Mouse (Mus musculus) embryonic fibroblast, embryonic 13.5 days (primary cell): ENCODE results near the gene Akt1. TPM values are rescaled to one million over a fixed set of nuclear protein-coding genes. Genes with fewer than 3 reads are reported as not detected.
A peak's percentile ranks its signal among the peaks of the same experiment; 100 is the strongest.

Experiments
- H3K27ac ChIP-seq: 2 replicates; pipeline ENCODE4 v1.5.1; 2012; ENCODE audit warnings: low read length, control low read depth, inconsistent platforms; ENCODE audit not compliant: insufficient read depth
- H3K4me1 ChIP-seq: 2 replicates; pipeline ENCODE4 v1.6.1; 2011; ENCODE audit warnings: low read length; ENCODE audit not compliant: control insufficient read depth, insufficient read depth
- H3K4me3 ChIP-seq: 2 replicates; pipeline ENCODE4 v1.5.1; 2011; ENCODE audit warnings: mild to moderate bottlenecking, control low read depth, low read length; ENCODE audit not compliant: insufficient read depth
- CTCF ChIP-seq: IDR thresholded peaks from 2 replicates; pipeline ENCODE4 v1.5.1; 2011; ENCODE audit warnings: mild to moderate bottlenecking, control low read depth, low read length, moderate library complexity, borderline replicate concordance; ENCODE audit not compliant: insufficient read depth
- POLR2A ChIP-seq: IDR thresholded peaks from 2 replicates; pipeline ENCODE4 v1.6.1; 2011; ENCODE audit warnings: low read depth, mild to moderate bottlenecking, control low read depth, low read length, moderate library complexity
- polyA plus RNA-seq: library from polyadenylated mRNA; stranded (reverse); fragments of >200 nt; gene quantifications from 2 replicates; pipeline ENCODE4 v1.2.4, GENCODE M21; 2011; ENCODE audit warnings: low read depth; ENCODE audit not compliant: missing spikeins, insufficient read length

Akt1 gene
- polyA plus RNA-seq, 1 experiment = 227 TPM

DNA sequence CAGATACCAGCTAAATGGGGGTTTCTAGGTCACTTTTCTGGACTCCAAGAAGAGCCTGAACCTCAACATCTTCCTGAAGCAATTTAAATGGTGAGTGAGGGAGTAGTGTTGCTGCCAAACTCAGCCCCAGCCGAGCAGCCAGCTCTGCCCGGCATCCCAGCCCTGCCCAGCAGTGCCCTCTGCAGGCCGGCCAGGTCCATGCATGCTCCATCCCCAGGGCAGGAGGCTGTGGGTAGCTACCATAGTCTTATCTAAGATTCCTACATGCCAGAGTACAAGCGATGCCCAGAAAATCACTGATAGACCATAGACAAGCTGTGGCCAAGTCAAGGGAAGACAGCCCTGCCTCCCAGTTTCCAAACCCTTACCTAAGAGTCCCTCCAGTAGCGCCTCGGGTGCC lies 68.9 kb downstream of the Akt1 start:
- TF ChIP-seq CTCF = peak; percentile 96
- TF ChIP-seq POLR2A = no peak
- Histone ChIP-seq H3K4me1 (0 out of 2 replicates have a peak, but pooled peaks cover 2% of the 10 kb centered on the region), H3K4me3 (no peak overlapping the region), H3K27ac (peak overlapping the region; percentile 21; the same call in 1 of the 2 replicates)

DNA sequence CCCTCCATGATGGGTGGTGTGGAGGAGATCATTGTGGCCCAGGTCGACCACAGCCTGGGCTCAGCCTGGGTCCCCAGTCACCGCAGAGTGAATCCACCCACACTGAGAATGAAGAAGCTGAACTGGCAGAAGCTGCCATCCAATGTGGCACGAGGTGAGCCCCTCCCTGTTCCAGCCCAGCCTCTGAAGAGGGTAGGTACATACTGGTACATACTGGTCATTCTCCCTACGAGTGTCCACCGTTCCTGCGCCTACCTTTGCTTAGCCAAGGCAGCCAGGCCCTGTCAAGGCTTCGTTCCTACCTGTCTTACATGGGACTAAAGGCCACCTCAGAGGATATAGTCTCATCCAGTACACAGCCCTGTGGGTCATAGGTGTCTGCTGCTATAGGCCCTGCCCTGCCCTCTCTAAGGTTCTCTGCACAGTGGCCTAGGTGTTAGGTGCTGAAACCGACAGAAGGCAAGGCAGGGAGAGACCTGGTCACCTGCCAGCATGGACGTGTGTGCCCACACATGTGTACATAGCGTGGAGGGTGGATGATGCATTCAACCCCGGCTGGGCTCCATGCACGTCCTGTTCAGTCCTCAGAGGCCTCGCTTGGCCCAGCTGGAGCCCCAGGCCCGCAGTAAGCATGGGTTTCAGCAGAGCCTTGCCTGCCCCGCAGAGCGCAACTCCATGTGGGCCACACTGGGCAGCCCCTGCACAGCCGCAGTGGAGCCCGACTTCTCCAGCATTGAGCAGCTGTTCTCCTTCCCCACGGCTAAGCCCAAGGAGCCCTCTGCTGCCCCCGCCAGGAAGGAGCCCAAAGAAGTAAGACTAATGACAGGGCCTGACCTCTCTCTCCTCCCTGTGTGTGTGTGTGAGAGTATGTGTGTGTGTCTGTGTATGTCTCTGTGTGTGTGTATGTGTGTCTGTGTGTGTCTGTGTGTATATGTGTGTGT lies 69.7 kb downstream of the Akt1 start:
- Histone ChIP-seq H3K27ac (peak overlapping the region; percentile 21; the same call in 1 of the 2 replicates), H3K4me3 (no peak overlapping the region), H3K4me1 (0 out of 2 replicates have a peak, but pooled peaks cover 2% of the 10 kb centered on the region)
- TF ChIP-seq POLR2A = no peak
- peak; percentile 33; the same call in 1 of the 2 replicates for TF ChIP-seq CTCF

DNA sequence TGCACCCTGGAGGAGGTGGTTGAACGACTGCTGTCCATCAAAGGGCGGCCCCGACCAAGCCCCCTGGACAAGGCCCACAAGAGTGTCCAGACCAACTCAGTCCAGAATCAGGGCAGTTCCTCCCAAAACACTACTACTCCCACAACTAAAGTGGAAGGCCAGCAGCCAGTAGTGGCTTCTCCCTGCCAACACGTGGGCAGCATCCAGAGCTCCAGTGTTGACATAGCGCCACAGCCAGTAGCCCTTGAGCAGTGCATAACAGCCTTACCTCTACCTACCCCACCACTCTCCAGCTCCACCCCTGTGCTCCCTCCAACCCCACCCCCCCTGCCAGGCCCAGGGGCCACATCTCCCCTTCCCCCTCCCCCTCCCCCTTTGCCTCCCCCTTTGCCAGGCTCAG lies 70.7 kb downstream of the Akt1 start:
- H3K4me3 ChIP-seq = no peak overlapping the region
- no peak for TF ChIP-seq POLR2A
- no peak for TF ChIP-seq CTCF
- H3K4me1 ChIP-seq = 0 out of 2 replicates have a peak, but pooled peaks cover 4% of the 10 kb centered on the region
- H3K27ac ChIP-seq = no peak overlapping the region

Other genes starting within 250 kb of the Akt1 start
- gene A530016L24Rik, start 185.4 kb downstream of the Akt1 start, polyA plus RNA-seq = not detected in 2 replicates
- gene Tmem179, start 158.1 kb downstream of the Akt1 start, polyA plus RNA-seq = 0.77 and 1.0 TPM in 2 replicates
- gene Inf2, start 86.1 kb downstream of the Akt1 start, polyA plus RNA-seq = 67.6 and 103 TPM in 2 replicates
- gene Adssl1, start 54.8 kb downstream of the Akt1 start, polyA plus RNA-seq = 2.2 and 4.8 TPM in 2 replicates
- 89.1 and 93.5 TPM in 2 replicates for gene Siva1, start 30.2 kb downstream of the Akt1 start, polyA plus RNA-seq
- 1.2 and 1.6 TPM in 2 replicates for gene Zbtb42, start 3.9 kb upstream of the Akt1 start, polyA plus RNA-seq
- gene Cep170b, start 45.6 kb upstream of the Akt1 start, polyA plus RNA-seq = 55.0 and 66.1 TPM in 2 replicates
- gene Pld4, start 85.8 kb upstream of the Akt1 start, polyA plus RNA-seq = 0.30 and 4.2 TPM in 2 replicates
- gene Ahnak2, start 127.8 kb upstream of the Akt1 start, polyA plus RNA-seq = 170 and 211 TPM in 2 replicates
- gene Clba1, start 134.1 kb upstream of the Akt1 start, polyA plus RNA-seq = 13.0 and 18.5 TPM in 2 replicates
- gene Cdca4, start 154.5 kb upstream of the Akt1 start, polyA plus RNA-seq = 44.1 and 53.6 TPM in 2 replicates
- gene Gpr132, start 193.3 kb upstream of the Akt1 start, polyA plus RNA-seq = not detected in 2 replicates